Mouse (Mus musculus) hindbrain, postnatal 0 days (tissue): ENCODE measurements around the gene Tlr12. TPM values are rescaled to one million over a fixed set of nuclear protein-coding genes. Genes with fewer than 3 reads are reported as not detected.

Experiments
- ATAC-seq: fragments of 200-750 bp; cut with Nextera tagmentation; 2 replicates; pipeline ENCODE4 v1.8.0; 2017; ENCODE audit warnings: mild to moderate bottlenecking, moderate TSS enrichment, moderate library complexity
- DNase-seq: peaks from one replicate; pipeline ENCODE4 v3.0.0-alpha.2; 2015; ENCODE audit warnings: low spot score
- H3K27ac ChIP-seq: fragments of 300-500 bp; sonication (generic); 2 replicates; pipeline ENCODE4 v1.5.1; 2014; ENCODE audit warnings: mild to moderate bottlenecking
- H3K27me3 ChIP-seq: fragments of 300-500 bp; sonication (generic); 2 replicates; pipeline ENCODE4 v1.6.1; 2014; ENCODE audit warnings: low read length, mixed read lengths; ENCODE audit not compliant: insufficient read depth
- H3K36me3 ChIP-seq: fragments of 300-500 bp; sonication (generic); 2 replicates; pipeline ENCODE4 v1.6.1; 2014; ENCODE audit warnings: low read length, mixed read lengths; ENCODE audit not compliant: insufficient read depth
- H3K4me1 ChIP-seq: fragments of 300-500 bp; sonication (generic); 2 replicates; pipeline ENCODE4 v1.6.1; 2014; ENCODE audit warnings: antibody characterized with exemption, low read length, mixed read lengths; ENCODE audit not compliant: insufficient read depth
- H3K4me2 ChIP-seq: fragments of 300-500 bp; sonication (generic); 2 replicates; pipeline ENCODE4 v1.6.1; 2014; ENCODE audit warnings: low read depth, mild to moderate bottlenecking, low read length, moderate library complexity, mixed read lengths
- H3K4me3 ChIP-seq: fragments of 300-500 bp; sonication (generic); 2 replicates; pipeline ENCODE4 v1.5.1; 2014; ENCODE audit warnings: low read length
- H3K9ac ChIP-seq: fragments of 300-500 bp; sonication (generic); replicated peaks from 2 replicates; pipeline ENCODE4 v1.6.1; 2014; ENCODE audit warnings: mild to moderate bottlenecking, low read length, moderate library complexity, mixed read lengths
- H3K9me3 ChIP-seq: fragments of 300-500 bp; sonication (generic); 2 replicates; pipeline ENCODE4 v1.6.1; 2016; ENCODE audit warnings: low read length, mixed read lengths
- CTCF ChIP-seq: IDR thresholded peaks from 2 replicates; pipeline ENCODE4 v1.5.1; 2016; ENCODE audit warnings: antibody characterized with exemption, control low read depth, low read depth
- WGBS: fragments of 180-500 bp; shearing (Covaris S2); extraction: QIAGEN DNeasy Blood & Tissue Kit; methylation state at CpG from one replicate; pipeline ENCODE4 v1.1.7; 2014; 5-methylcytosine and 5-hydroxymethylcytosine counted together
- polyA plus RNA-seq: library from polyadenylated mRNA; unstranded; fragments of >200 nt; fragmentation: Nextera tagmentation; extraction: Ambion mirVana; gene quantifications from 2 replicates; pipeline ENCODE4 v1.2.1, GENCODE M21; 2015
- total RNA-seq: library from RNA; depleted of rRNA; stranded (reverse); fragments of >200 nt; gene quantifications from 2 replicates; pipeline ENCODE4 v1.2.3, GENCODE M21; 2014

The Tlr12 gene
- total and polyA plus RNA-seq, 2 experiments from 2014 or later = 1.0 to 1.4 TPM

- Histone ChIP-seq H3K36me3 (no peaks in the 10 kb centered on the region), H3K27me3 (no peaks in the 10 kb centered on the region), H3K27ac (no peak overlapping the region), H3K4me1 (peaks cover 12% of the 10 kb centered on the region; the same call in 1 of the 2 replicates), H3K4me2 (no peak overlapping the region), H3K4me3 (no peak overlapping the region), H3K9me3 (no peaks in the 10 kb centered on the region), H3K9ac (no peak overlapping the region)
- DNase-seq (no peak), ATAC-seq (no peak)
- no peak for TF ChIP-seq CTCF
- 60% methylated on average over 23 of the region's 23 CpGs for WGBS
These were observed 23.6 kb upstream of the Tlr12 start for GRCm38 (mm10) chr4:128641766-128642717.

DNA sequence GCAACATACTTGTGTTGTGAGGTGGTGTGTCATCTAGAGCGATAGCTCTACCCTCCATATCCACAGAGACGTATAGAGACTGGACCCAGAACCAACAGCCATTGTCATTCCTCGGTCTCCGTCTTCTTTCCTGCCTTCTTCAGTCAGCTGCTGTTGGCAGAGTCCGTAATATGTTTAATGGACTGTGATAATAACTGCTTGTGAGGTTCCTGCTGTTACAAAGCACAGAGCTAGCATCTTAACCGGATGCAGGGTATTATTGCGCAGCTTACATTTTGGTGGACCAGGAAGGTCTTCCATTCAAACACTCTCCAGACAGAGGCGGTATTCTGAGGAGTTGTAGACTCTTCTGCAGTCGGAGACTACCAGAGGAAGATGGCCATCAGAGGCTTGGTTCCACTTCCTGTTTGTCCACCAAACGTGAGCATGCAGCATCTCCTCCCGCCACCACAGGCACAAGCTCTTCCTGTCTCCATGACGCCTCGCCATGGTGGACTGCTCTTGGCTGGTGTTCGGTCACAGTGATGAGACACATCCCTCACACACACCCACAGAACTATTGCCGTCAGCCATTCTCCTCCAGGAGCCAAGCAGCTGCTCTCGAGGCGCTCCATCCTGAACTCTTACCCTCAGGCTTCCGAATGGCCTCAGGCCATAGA lies 20.0 kb upstream of the Tlr12 start:
- no peak overlapping the region for H3K4me3 ChIP-seq
- H3K9ac ChIP-seq = no peak overlapping the region
- H3K4me1 ChIP-seq = peaks cover 19% of the 10 kb centered on the region; the same call in 1 of the 2 replicates
- TF ChIP-seq CTCF = no peak
- DNase-seq (peak; percentile 28), ATAC-seq (no peak)
- H3K4me2 ChIP-seq = no peak overlapping the region
- no peaks in the 10 kb centered on the region for H3K9me3 ChIP-seq
- 69% methylated on average over 18 of the region's 18 CpGs for WGBS
- H3K27me3 ChIP-seq = no peaks in the 10 kb centered on the region
- no peak overlapping the region for H3K27ac ChIP-seq
- H3K36me3 ChIP-seq = no peaks in the 10 kb centered on the region

- TF ChIP-seq CTCF = no peak
- Histone ChIP-seq H3K4me2 (no peak overlapping the region), H3K4me1 (peaks cover 19% of the 10 kb centered on the region; the same call in 1 of the 2 replicates), H3K4me3 (no peak overlapping the region), H3K27me3 (no peaks in the 10 kb centered on the region), H3K27ac (no peak overlapping the region), H3K36me3 (no peaks in the 10 kb centered on the region), H3K9ac (no peak overlapping the region), H3K9me3 (no peaks in the 10 kb centered on the region)
- ATAC-seq = no peak
- DNase-seq = no peak
- 42% methylated on average over 11 of the region's 11 CpGs for WGBS
These were observed 18.8 kb upstream of the Tlr12 start for GRCm38 (mm10) chr4:128637250-128637649.

- no peak overlapping the region for H3K27ac ChIP-seq
- H3K27me3 ChIP-seq = no peaks in the 10 kb centered on the region
- H3K36me3 ChIP-seq = no peaks in the 10 kb centered on the region
- H3K9me3 ChIP-seq = no peaks in the 10 kb centered on the region
- no peak overlapping the region for H3K9ac ChIP-seq
- TF ChIP-seq CTCF = no peak
- WGBS = 63% methylated on average over 10 of the region's 10 CpGs
- H3K4me3 ChIP-seq = no peak overlapping the region
- DNase-seq (no peak), ATAC-seq (no peak)
- peaks cover 19% of the 10 kb centered on the region; the same call in 1 of the 2 replicates for H3K4me1 ChIP-seq
- no peak overlapping the region for H3K4me2 ChIP-seq
These were observed 17.6 kb upstream of the Tlr12 start for GRCm38 (mm10) chr4:128635894-128636585.

DNA sequence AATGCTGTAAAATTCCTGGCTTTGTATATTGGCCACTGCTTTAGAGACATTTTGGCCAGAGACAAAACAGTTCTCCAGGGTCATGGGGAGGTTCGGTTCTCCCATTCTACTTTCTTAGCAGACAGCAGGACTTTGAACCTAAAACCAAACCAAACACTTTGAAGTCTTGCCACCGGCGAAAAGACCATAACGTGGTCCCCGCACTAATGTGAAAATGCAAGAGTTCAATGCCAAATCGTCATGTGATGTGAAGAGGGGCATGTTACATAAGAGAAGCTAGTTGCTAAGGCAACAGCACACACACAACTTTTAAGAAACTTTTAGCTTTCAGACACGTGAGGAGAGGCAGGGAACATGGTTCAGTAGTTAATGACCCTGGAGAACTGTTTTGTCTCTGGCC lies 17.0 kb upstream of the Tlr12 start:
- ATAC-seq = no peak

DNA sequence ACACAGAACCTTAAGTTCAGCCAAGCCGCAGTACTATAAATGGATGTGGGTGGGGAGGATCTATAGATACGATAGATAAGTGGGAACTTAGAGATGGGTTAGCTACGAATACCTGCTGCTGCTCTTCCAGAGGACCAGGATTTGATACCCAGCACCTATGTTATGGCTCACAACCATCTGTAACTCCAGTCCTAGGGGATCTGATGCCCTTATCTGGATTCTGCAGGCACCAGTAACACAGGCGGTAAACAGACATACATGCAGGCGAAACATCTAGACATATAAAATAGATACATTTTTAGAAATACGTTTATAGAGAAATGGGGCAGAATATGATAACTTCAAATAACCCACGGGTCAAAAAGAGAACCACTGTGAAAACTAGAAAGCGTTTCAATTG lies 2.7 kb upstream of the Tlr12 start:
- TF ChIP-seq CTCF = no peak
- Histone ChIP-seq H3K4me3 (no peak overlapping the region), H3K27ac (no peak overlapping the region), H3K36me3 (no peaks in the 10 kb centered on the region), H3K4me2 (no peak overlapping the region), H3K4me1 (no peaks in the 10 kb centered on the region), H3K9ac (no peak overlapping the region), H3K27me3 (no peaks in the 10 kb centered on the region), H3K9me3 (peaks cover 3% of the 10 kb centered on the region)
- 92% methylated on average over 8 of the region's 8 CpGs for WGBS
- no peak for ATAC-seq
- DNase-seq = no peak

More for the DNA sequence above, 17.0 kb upstream of the Tlr12 start:
- Histone ChIP-seq H3K27me3 (no peaks in the 10 kb centered on the region), H3K27ac (no peak overlapping the region), H3K4me1 (peaks cover 19% of the 10 kb centered on the region; the same call in 1 of the 2 replicates), H3K4me2 (no peak overlapping the region), H3K9ac (no peak overlapping the region), H3K36me3 (no peaks in the 10 kb centered on the region), H3K9me3 (no peaks in the 10 kb centered on the region), H3K4me3 (no peak overlapping the region)
- WGBS = 61% methylated on average over 7 of the region's 7 CpGs
- DNase-seq = no peak
- no peak for TF ChIP-seq CTCF
